Mouse (Mus musculus): ENCODE results near the gene Sept1. TPM values are rescaled to one million over a fixed set of nuclear protein-coding genes. Genes with fewer than 3 reads are reported as not detected.
A peak's percentile ranks its signal among the peaks of the same experiment; 100 is the strongest.
"Not testable (repeated sequence)": the region's sequence is repeated elsewhere in the genome, so short reads cannot be mapped to it uniquely, and the experiment has no call there.

The Sept1 gene
- polyA plus RNA-seq, 1 experiment, result 11.3 TPM

- peak in 1 of 2 experiments; percentile 27 for DNase-seq
- no peak overlapping the region for H3K4me3 ChIP-seq (replicated peaks; ENCODE audit: insufficient read depth, low read depth, low read length)
- H3K27me3 ChIP-seq (ENCODE audit: control insufficient read depth, insufficient read depth, low read length), result no peaks in the 10 kb centered on the region
- H3K4me1 ChIP-seq (ENCODE audit: control insufficient read depth, insufficient read depth, low read length), result no peaks in the 10 kb centered on the region; the same call in 1 of the 2 replicates
- H3K27ac ChIP-seq (ENCODE audit: insufficient read depth, low read length), result no peak overlapping the region
- WGBS, result 91% methylated on average over 2 of the region's 2 CpGs
- TF ChIP-seq CTCF (IDR thresholded peaks at IDR 0.05; ENCODE audit: borderline replicate concordance, insufficient read depth, low read depth, low read length) (peak; percentile 16; the same call in 1 of the 2 replicates), POLR2A (IDR thresholded peaks at IDR 0.05; ENCODE audit: borderline replicate concordance, insufficient read depth, low read length) (no peak)
Observed at GRCm38 (mm10) chr7:127252414-127252813, 19.5 kb upstream of the Sept1 start.

GRCm38 (mm10) chr7:127250511-127250910 is 17.6 kb upstream of the Sept1 start:
- H3K4me1 ChIP-seq (ENCODE audit: control insufficient read depth, insufficient read depth, low read length); DNase-seq; H3K27me3 ChIP-seq (ENCODE audit: control insufficient read depth, insufficient read depth, low read length); H3K4me3 ChIP-seq (replicated peaks; ENCODE audit: insufficient read depth, low read depth, low read length); H3K27ac ChIP-seq (ENCODE audit: insufficient read depth, low read length): not testable (repeated sequence)
- WGBS, result 90% methylated on average over 8 of the region's 8 CpGs

DNA sequence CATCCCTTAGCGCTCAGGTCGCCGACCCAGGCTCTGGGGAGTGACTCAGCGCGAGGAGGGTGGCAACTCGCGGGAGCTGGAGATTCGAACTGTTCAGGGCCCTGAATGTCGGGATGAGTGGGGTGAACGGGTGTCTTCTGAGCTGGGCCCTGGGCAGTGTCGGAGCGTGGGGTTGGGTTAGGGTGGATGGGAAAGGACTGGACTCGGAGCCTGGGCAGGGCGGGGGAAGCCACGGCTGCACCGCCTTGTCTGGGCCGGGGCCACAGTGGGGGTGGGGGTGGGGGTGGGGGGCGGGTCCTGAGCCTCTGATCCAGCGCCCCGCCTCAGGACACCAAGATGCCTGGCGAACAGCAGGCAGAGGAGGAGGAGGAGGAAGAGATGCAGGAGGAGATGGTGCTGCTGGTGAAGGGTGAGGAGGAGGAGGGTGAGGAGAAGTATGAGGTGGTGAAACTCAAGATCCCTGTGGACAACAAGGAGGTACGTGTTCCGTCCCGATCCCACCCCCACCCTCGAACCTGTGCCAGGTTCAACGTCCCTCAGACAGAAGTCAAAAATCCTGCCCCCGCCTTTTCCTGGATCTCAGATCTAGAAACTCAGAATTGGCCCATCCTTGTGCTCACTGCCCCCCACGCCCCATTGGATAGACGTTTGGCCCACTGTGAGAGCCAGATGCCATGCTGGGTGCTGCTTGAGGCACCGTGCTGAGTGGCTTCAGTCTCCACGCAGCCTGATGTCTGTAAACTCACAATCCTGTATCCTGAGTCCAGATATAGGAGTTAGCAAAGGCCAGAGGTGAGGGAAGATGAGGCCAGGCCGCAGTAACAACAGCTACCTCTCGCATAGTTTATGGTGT is 12.0 kb upstream of the Sept1 start:
- 3% methylated on average over 31 of the region's 33 CpGs for WGBS
- H3K27me3 ChIP-seq (ENCODE audit: control insufficient read depth, insufficient read depth, low read length), result no peaks in the 10 kb centered on the region
- peak overlapping the region; percentile 75 for H3K27ac ChIP-seq (ENCODE audit: insufficient read depth, low read length)
- peak in 1 of 2 experiments; percentile 40 for DNase-seq
- H3K4me3 ChIP-seq (replicated peaks; ENCODE audit: insufficient read depth, low read depth, low read length), result peak overlapping the region; percentile 73
- TF ChIP-seq POLR2A (IDR thresholded peaks at IDR 0.05; ENCODE audit: borderline replicate concordance, insufficient read depth, low read length) (no peak), CTCF (IDR thresholded peaks at IDR 0.05; ENCODE audit: borderline replicate concordance, insufficient read depth, low read depth, low read length) (no peak)
- H3K4me1 ChIP-seq (ENCODE audit: control insufficient read depth, insufficient read depth, low read length), result peaks cover 16% of the 10 kb centered on the region

GRCm38 (mm10) chr7:127243870-127244657 is 11.1 kb upstream of the Sept1 start, which contains the start of gene Zfp771:
Gene Zfp771, plus strand, starts transcription at chr7:127244274.
- Histone ChIP-seq H3K27me3 (ENCODE audit: control insufficient read depth, insufficient read depth, low read length) (no peaks in the 10 kb centered on the region), H3K4me3 (replicated peaks; ENCODE audit: insufficient read depth, low read depth, low read length) (peak within 1 kb of the TSS; percentile 73), H3K4me1 (ENCODE audit: control insufficient read depth, insufficient read depth, low read length) (peaks cover 16% of the 10 kb centered on the region), H3K27ac (ENCODE audit: insufficient read depth, low read length) (peak within 1 kb of the TSS; percentile 76)
- TF ChIP-seq POLR2A (IDR thresholded peaks at IDR 0.05; ENCODE audit: borderline replicate concordance, insufficient read depth, low read length), result peak; percentile 58
- no peak for TF ChIP-seq CTCF (IDR thresholded peaks at IDR 0.05; ENCODE audit: borderline replicate concordance, insufficient read depth, low read depth, low read length)
- DNase-seq, result peak; percentile 93 to 96
- under 1% methylated on average over 51 of the region's 56 CpGs for WGBS

DNA sequence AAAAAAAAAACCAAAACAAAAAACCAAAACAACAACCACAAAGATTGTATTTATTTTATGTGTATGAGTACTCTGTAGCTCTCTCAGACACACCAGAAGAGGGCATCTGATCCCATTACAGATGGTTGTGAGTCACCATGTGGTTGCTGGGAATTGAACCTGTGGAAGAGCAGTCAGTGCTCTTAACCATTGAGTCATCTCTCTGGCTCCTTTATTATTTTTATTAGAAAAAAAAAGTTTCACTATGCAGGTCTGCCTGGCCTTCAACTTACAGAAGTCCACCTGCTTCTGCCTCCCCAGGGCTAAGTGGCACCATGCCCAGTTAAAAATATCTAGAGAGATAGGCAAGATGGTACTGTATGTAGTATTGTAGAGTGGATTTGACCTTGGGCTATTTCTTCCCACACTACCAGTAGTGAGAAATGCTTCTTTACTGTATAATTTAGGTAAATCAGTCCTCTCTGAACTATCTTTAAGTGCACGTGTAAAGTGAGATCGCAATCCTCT is 10.5 kb upstream of the Sept1 start:
- no peak for TF ChIP-seq CTCF (IDR thresholded peaks at IDR 0.05; ENCODE audit: borderline replicate concordance, insufficient read depth, low read depth, low read length)
- TF ChIP-seq POLR2A (IDR thresholded peaks at IDR 0.05; ENCODE audit: borderline replicate concordance, insufficient read depth, low read length), result no peak
- H3K27ac ChIP-seq (ENCODE audit: insufficient read depth, low read length), result peak overlapping the region; percentile 76
- H3K27me3 ChIP-seq (ENCODE audit: control insufficient read depth, insufficient read depth, low read length), result no peaks in the 10 kb centered on the region
- 24% methylated on average over 2 of the region's 2 CpGs for WGBS
- H3K4me1 ChIP-seq (ENCODE audit: control insufficient read depth, insufficient read depth, low read length), result peaks cover 16% of the 10 kb centered on the region
- peak overlapping the region; percentile 63 for H3K4me3 ChIP-seq (replicated peaks; ENCODE audit: insufficient read depth, low read depth, low read length)
- no peak for DNase-seq

GRCm38 (mm10) chr7:127234777-127235176 is 1.8 kb upstream of the Sept1 start:
- 94% methylated on average over 2 of the region's 2 CpGs for WGBS

GRCm38 (mm10) chr7:127233765-127234164 is 835 bp upstream of the Sept1 start:
- WGBS, result 4% methylated on average over 9 of the region's 9 CpGs
- DNase-seq, result no peak
- Histone ChIP-seq H3K27me3 (ENCODE audit: control insufficient read depth, insufficient read depth, low read length) (no peaks in the 10 kb centered on the region), H3K4me1 (ENCODE audit: control insufficient read depth, insufficient read depth, low read length) (peaks cover 8% of the 10 kb centered on the region; the same call in 1 of the 2 replicates), H3K27ac (ENCODE audit: insufficient read depth, low read length) (no peak overlapping the region), H3K4me3 (replicated peaks; ENCODE audit: insufficient read depth, low read depth, low read length) (peak overlapping the region; percentile 84)
- TF ChIP-seq POLR2A (IDR thresholded peaks at IDR 0.05; ENCODE audit: borderline replicate concordance, insufficient read depth, low read length) (no peak), CTCF (IDR thresholded peaks at IDR 0.05; ENCODE audit: borderline replicate concordance, insufficient read depth, low read depth, low read length) (no peak)

More at GRCm38 (mm10) chr7:127234777-127235176, 1.8 kb upstream of the Sept1 start:
- DNase-seq, result no peak
- Histone ChIP-seq H3K4me3 (replicated peaks; ENCODE audit: insufficient read depth, low read depth, low read length) (no peak overlapping the region), H3K4me1 (ENCODE audit: control insufficient read depth, insufficient read depth, low read length) (peaks cover 8% of the 10 kb centered on the region; the same call in 1 of the 2 replicates), H3K27me3 (ENCODE audit: control insufficient read depth, insufficient read depth, low read length) (no peaks in the 10 kb centered on the region), H3K27ac (ENCODE audit: insufficient read depth, low read length) (no peak overlapping the region)
- TF ChIP-seq POLR2A (IDR thresholded peaks at IDR 0.05; ENCODE audit: borderline replicate concordance, insufficient read depth, low read length) (no peak), CTCF (IDR thresholded peaks at IDR 0.05; ENCODE audit: borderline replicate concordance, insufficient read depth, low read depth, low read length) (no peak)

Measured in cerebellum, adult 2 months (tissue).